8 mouse cellular contexts compared by ENCODE assay signal in genomic region chr10:31606981-31607867, GRCm38 (mm10). TPM values are rescaled to one million over a fixed set of nuclear protein-coding genes. Genes with fewer than 3 reads are reported as not detected.
DNase-seq lines count a peak whose midpoint lies in the region; ATAC-seq and TF ChIP-seq lines count a peak whose summit lies in the region.

No protein-coding gene starts in this region.

- peak overlapping the region; percentile 65 for H3K9ac ChIP-seq in heart, adult 2 months (ENCODE audit: low read depth, low read length)
- no peak overlapping the region for H3K9ac ChIP-seq in liver, embryonic 11.5 days (ENCODE audit: low read depth, low read length)

- H3K27ac ChIP-seq in heart, adult 2 months: peak overlapping the region; percentile 67
- H3K27ac ChIP-seq in liver, embryonic 11.5 days (ENCODE audit: low read depth, low read length): no peak overlapping the region

- intact Hi-C loops in heart, adult 2 months (cut with DNase I): loop anchor here (5.0 kb wide), 1 partner anchor 60 kb away; no protein-coding TSS in a partner anchor
- intact Hi-C loops in heart, postnatal 10 days (cut with DNase I): loop anchor here (10.0 kb wide), 1 partner anchor 292 kb away; the partner anchor contains the start of gene Hddc2

- no peak for TF ChIP-seq EP300 in heart, adult 2 months (IDR thresholded peaks at IDR 0.05; ENCODE audit: insufficient read depth, low read depth, low read length)

- H3ac ChIP-seq in myocyte (ENCODE audit: control insufficient read depth, insufficient read length): peak overlapping the region; percentile 93

- peak overlapping the region; percentile 80 for H3K4me2 ChIP-seq in liver, embryonic 11.5 days
- peak overlapping the region; percentile 87 for H3K4me2 ChIP-seq in myocyte (ENCODE audit: low read depth)

- DNase-seq in heart, adult 2 months: peak; percentile 21 to 28
- no peak for DNase-seq in heart, adult 8-10 months (ENCODE audit: low spot score)
- peak; percentile 15 for DNase-seq in embryo, embryonic 9.5 days (ENCODE audit: extremely low spot score)
- DNase-seq in heart, postnatal 10 days: peak; percentile 18 to 24
- no peak for DNase-seq in liver, embryonic 11.5 days (ENCODE audit: low spot score)
- no peak for DNase-seq in gastrocnemius, postnatal 25 days
- DNase-seq in spleen, adult 18-20 months: no peak

- H3K79me2 ChIP-seq in heart, adult 2 months (replicated peaks; ENCODE audit: control insufficient read depth, insufficient read depth, low read length): peaks cover 2% of the 10 kb centered on the region; the same call in 1 of the 2 replicates
- peaks cover 64% of the 10 kb centered on the region for H3K79me2 ChIP-seq in myocyte (ENCODE audit: control insufficient read depth, insufficient read depth)

- no peak for TF ChIP-seq CTCF in heart, adult 2 months (IDR thresholded peaks at IDR 0.05)

- WGBS in heart, adult 2 months: 8% methylated on average over 11 of the region's 11 CpGs
- WGBS in liver, embryonic 11.5 days: 30% methylated on average over 11 of the region's 11 CpGs

- ATAC-seq in liver, embryonic 11.5 days (replicated peaks; ENCODE audit: low FRiP score): no peak

- H3K4me1 ChIP-seq in heart, adult 2 months (ENCODE audit: control insufficient read depth, insufficient read depth, low read length): peaks cover 11% of the 10 kb centered on the region
- peaks cover 5% of the 10 kb centered on the region for H3K4me1 ChIP-seq in liver, embryonic 11.5 days (replicated peaks; ENCODE audit: control insufficient read depth, insufficient read depth, low read length)

- TF ChIP-seq POLR2A in heart, adult 2 months (IDR thresholded peaks at IDR 0.05; ENCODE audit: insufficient read depth, low read depth, low read length): no peak
- TF ChIP-seq POLR2A in myocyte (IDR thresholded peaks at IDR 0.05; ENCODE audit: insufficient read length, low read depth): no peak

- H3K4me3 ChIP-seq in heart, adult 2 months: peak overlapping the region; percentile 83; the same call in 1 of the 2 replicates
- H3K4me3 ChIP-seq in liver, embryonic 11.5 days (ENCODE audit: low read depth, low read length): peak overlapping the region; percentile 71
- H3K4me3 ChIP-seq in myocyte: peak overlapping the region; percentile 86

- H3K9me3 ChIP-seq in liver, embryonic 11.5 days (ENCODE audit: control insufficient read depth, low read length): no peaks in the 10 kb centered on the region

- no peaks in the 10 kb centered on the region for H3K27me3 ChIP-seq in heart, adult 2 months (ENCODE audit: control insufficient read depth, insufficient read depth, low read length)
- H3K27me3 ChIP-seq in liver, embryonic 11.5 days (replicated peaks; ENCODE audit: control insufficient read depth, insufficient read depth, low read length): peaks cover 24% of the 10 kb centered on the region
- no peaks in the 10 kb centered on the region for H3K27me3 ChIP-seq in myocyte (ENCODE audit: control insufficient read depth, insufficient read depth, insufficient read length)

- peaks cover 2% of the 10 kb centered on the region for H3K36me3 ChIP-seq in heart, adult 2 months (ENCODE audit: control insufficient read depth, insufficient read depth, low read length)
- H3K36me3 ChIP-seq in liver, embryonic 11.5 days (ENCODE audit: control insufficient read depth, insufficient read depth, low read length): no peaks in the 10 kb centered on the region
- no peaks in the 10 kb centered on the region for H3K36me3 ChIP-seq in myocyte (ENCODE audit: control insufficient read depth, insufficient read depth)

TF ChIP-seq in myocyte, 11 proteins besides CTCF, POLR2A, EP300 and RAD21:
- no peak for TF ChIP-seq POLR2AphosphoS2 (IDR thresholded peaks at IDR 0.05; ENCODE audit: insufficient read length, low read depth)
- peak in 1 of 3 experiments; percentile 15 for TF ChIP-seq MYOD1 (IDR thresholded peaks at IDR 0.05; ENCODE audit: control insufficient read depth in 1 of 3, insufficient read length in 2 of 3, low read depth in 2 of 3)

RNA-seq across cellular contexts. Expression of gene Rnf217, which starts 1.8 kb away (rescaled TPM):
- total RNA-seq in heart, adult 2 months (2021): 1 to 10 TPM; 3.7 to 4.0 TPM
- polyA plus RNA-seq in heart, adult 2 months (2012; rRNA removed): 1.1 and 2.5 TPM in 2 replicates
- 1 to 10 TPM; 3.7 to 4.5 (median 4.0) TPM for total RNA-seq in heart, adult 8-10 months (2022)
- 1 to 10 TPM; 4.5 to 4.8 TPM for total RNA-seq in heart, postnatal 10 days (2021)
- polyA plus RNA-seq in liver, embryonic 11.5 days (2014; fragmentation: Nextera tagmentation; extraction: Ambion mirVana): 0.55 and 0.67 TPM in 2 replicates
- 5.8 TPM for polyA plus RNA-seq in myocyte (2012; fragmentation: generic; extraction: Trizol)
- total RNA-seq in gastrocnemius, postnatal 25 days (2021): 1 to 10 TPM; 6.7 to 6.9 TPM

Comparison
In these comparisons a context has a peak if more than half of its experiments do, and no peak if none do; other contexts are left out.
1. DNase-seq: peak in heart, adult 2 months (2 of 2), embryo, embryonic 9.5 days (single experiment) and heart, postnatal 10 days (2 of 2); none in heart, adult 8-10 months (single experiment), liver, embryonic 11.5 days (single experiment), gastrocnemius, postnatal 25 days (single experiment) and spleen, adult 18-20 months (0 of 2).
2. Peak in every context shown above with its lines, with median percentiles within 50 percentile points of each other: H3K4me3 ChIP-seq.